Mouse (Mus musculus): Measurements from ENCODE around the gene Zfp329. TPM values are rescaled to one million over a fixed set of nuclear protein-coding genes. Genes with fewer than 3 reads are reported as not detected.
A peak's percentile ranks its signal among the peaks of the same experiment; 100 is the strongest.
"Not testable (repeated sequence)": the region's sequence is repeated elsewhere in the genome, so short reads cannot be mapped to it uniquely, and the experiment has no call there.

The Zfp329 gene
- polyA plus RNA-seq, 1 experiment from 2014 or later: 8.8 TPM

DNA sequence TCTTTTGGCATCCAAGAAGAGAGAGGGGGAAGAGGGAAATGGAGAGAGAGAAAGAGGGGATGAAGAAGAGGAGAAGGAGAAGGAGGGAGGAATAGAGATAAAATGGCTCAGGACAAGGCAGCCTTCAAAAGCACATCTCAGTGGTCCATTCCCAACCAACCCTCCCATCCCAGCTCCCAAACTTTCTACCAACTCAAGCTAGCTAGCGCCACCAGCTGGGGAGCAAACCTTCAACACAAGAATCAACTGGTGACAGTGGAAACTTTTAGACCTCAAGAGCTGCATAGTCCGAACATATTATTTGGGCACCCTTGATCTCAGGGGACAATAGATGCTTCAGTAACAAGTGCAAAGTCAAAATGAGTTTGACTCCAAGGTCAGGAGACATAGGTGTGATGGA, 20.7 kb downstream of the Zfp329 start:
- Histone ChIP-seq H3K4me1 (ENCODE audit: control insufficient read depth, insufficient read depth, low read length) (0 out of 2 replicates have a peak, but pooled peaks cover under 1% of the 10 kb centered on the region), H3K27ac (ENCODE audit: low read length) (no peak overlapping the region), H3K4me2 (ENCODE audit: low read depth, low read length) (no peak overlapping the region), H3K36me3 (ENCODE audit: control insufficient read depth, insufficient read depth, low read length) (peaks cover 4% of the 10 kb centered on the region; the same call in 1 of the 2 replicates), H3K9me3 (ENCODE audit: control insufficient read depth, low read length) (peaks cover 6% of the 10 kb centered on the region; the same call in 1 of the 2 replicates), H3K4me3 (ENCODE audit: low read length) (no peak overlapping the region), H3K9ac (ENCODE audit: low read depth, low read length) (no peak overlapping the region), H3K27me3 (replicated peaks; ENCODE audit: control insufficient read depth, insufficient read depth, low read length) (no peaks in the 10 kb centered on the region)
- no peak for ATAC-seq
- WGBS: 74% methylated on average over 2 of the region's 2 CpGs

DNA sequence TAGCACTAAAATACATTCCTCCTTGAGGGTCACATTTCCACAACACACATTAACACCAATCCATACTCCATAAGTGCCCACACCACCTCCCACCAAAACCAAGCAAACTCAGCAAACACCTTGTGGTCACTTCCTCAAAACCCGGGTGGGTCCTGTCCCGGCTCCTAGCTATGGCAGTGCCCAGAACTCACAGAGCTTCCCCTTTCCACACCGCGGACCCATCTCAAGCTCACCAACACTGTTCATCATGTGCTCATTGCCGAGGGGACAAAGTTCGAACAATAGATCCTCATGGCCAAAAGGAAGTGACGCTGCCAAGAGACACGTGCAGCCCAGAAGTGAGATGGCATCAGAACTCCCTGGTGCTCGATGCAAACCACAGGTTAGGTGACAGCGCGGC, 26.0 kb downstream of the Zfp329 start:
- ATAC-seq; H3K27me3 ChIP-seq (replicated peaks; ENCODE audit: control insufficient read depth, insufficient read depth, low read length): not testable (repeated sequence)
- 87% methylated on average over 11 of the region's 11 CpGs for WGBS

DNA sequence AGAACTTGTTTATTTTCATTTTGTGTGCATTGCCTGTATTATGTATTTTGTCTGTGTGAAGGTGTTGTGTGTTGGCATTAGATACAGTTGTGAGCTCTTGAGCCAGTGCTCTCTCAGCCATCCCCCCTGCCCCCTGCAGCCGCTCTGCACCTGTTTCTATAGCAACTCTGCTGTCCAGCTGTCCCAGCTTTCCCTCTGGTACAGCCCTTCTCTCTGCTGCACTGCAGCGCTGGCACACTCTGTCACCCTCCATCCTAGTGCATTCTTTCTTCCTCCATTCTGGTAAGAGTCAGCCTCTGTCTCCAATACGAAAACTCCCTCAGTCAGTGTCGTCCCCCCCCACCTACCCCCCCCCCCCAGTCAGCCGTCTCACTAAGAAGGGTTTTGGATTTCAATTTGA, 30.6 kb downstream of the Zfp329 start:
- no peak overlapping the region for H3K9ac ChIP-seq (ENCODE audit: low read depth, low read length)
- no peak overlapping the region for H3K4me3 ChIP-seq (ENCODE audit: low read length)
- no peaks in the 10 kb centered on the region for H3K9me3 ChIP-seq (ENCODE audit: control insufficient read depth, low read length)
- H3K4me2 ChIP-seq (ENCODE audit: low read depth, low read length): no peak overlapping the region
- no peaks in the 10 kb centered on the region for H3K4me1 ChIP-seq (ENCODE audit: control insufficient read depth, insufficient read depth, low read length)
- no peak overlapping the region for H3K27ac ChIP-seq (ENCODE audit: low read length)
- H3K36me3 ChIP-seq (ENCODE audit: control insufficient read depth, insufficient read depth, low read length): no peaks in the 10 kb centered on the region
- WGBS: 39% methylated on average over 5 of the region's 5 CpGs
- H3K27me3 ChIP-seq (replicated peaks; ENCODE audit: control insufficient read depth, insufficient read depth, low read length): no peaks in the 10 kb centered on the region
- no peak for ATAC-seq

More for the DNA sequence above, 26.0 kb downstream of the Zfp329 start:
- H3K4me3 ChIP-seq (ENCODE audit: low read length); H3K9me3 ChIP-seq (ENCODE audit: control insufficient read depth, low read length); H3K4me1 ChIP-seq (ENCODE audit: control insufficient read depth, insufficient read depth, low read length); H3K27ac ChIP-seq (ENCODE audit: low read length); H3K36me3 ChIP-seq (ENCODE audit: control insufficient read depth, insufficient read depth, low read length); H3K9ac ChIP-seq (ENCODE audit: low read depth, low read length); H3K4me2 ChIP-seq (ENCODE audit: low read depth, low read length): not testable (repeated sequence)

DNA sequence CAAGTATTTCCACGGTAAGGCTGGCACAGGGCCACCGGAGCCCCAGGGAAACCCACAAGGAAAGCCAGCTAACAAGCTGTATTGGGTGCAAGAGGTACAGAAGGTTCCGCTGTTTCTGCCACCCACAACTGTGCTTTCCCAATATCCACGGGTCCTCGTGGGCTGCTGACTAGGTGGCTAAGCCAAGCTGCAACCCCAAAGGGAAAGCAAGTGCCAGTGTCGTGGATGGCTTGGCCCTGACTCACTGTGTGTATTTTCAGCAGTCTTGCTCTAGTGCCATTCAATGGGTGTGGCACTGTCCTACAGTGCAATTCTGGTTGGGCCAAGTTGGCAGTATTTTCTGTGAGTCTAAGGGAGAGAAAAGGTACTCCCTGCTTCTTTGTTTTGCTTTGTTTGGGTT, 31.3 kb downstream of the Zfp329 start:
- Histone ChIP-seq H3K36me3 (ENCODE audit: control insufficient read depth, insufficient read depth, low read length) (no peaks in the 10 kb centered on the region), H3K4me3 (ENCODE audit: low read length) (no peak overlapping the region), H3K9ac (ENCODE audit: low read depth, low read length) (no peak overlapping the region), H3K9me3 (ENCODE audit: control insufficient read depth, low read length) (no peaks in the 10 kb centered on the region), H3K4me2 (ENCODE audit: low read depth, low read length) (no peak overlapping the region), H3K4me1 (ENCODE audit: control insufficient read depth, insufficient read depth, low read length) (no peaks in the 10 kb centered on the region), H3K27ac (ENCODE audit: low read length) (no peak overlapping the region), H3K27me3 (replicated peaks; ENCODE audit: control insufficient read depth, insufficient read depth, low read length) (no peaks in the 10 kb centered on the region)
- no peak for ATAC-seq
- 74% methylated on average over 6 of the region's 6 CpGs for WGBS

DNA sequence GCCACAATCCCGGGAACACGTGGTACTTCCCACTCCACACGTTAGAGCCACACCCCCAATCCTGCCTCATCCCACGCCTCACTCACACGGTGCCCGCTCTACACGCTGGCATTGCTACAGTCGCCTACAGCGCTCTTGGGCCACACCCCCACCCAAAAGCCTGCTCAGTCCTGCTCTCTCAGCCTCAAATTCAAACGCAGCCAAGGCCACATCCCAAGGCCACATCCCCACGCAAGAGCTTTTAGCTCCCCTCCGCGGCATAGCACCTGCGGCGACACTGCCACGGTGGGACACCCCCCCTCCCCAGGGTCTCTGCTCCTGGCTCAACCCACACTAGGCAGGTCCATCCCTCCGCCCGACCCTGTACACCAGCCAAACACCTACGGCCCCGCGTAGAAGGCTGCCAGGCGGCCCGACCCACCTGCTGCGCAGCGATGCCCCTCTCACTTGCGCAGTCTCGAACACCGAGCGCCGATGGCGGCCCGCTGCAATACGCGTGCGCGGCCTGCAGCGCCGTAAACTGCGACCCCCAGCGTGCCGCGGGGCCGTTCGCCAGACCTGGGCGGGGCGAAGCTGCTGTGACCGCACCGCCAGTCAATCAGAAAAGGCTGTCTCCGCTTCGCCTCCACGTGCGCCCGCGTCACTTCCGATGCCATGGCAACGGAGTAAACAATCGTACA, 38.4 kb downstream of the Zfp329 start:
- H3K27ac ChIP-seq (ENCODE audit: low read length): peak overlapping the region; percentile 41; the same call in 1 of the 2 replicates
- peak; percentile 96 for ATAC-seq
- no peaks in the 10 kb centered on the region for H3K9me3 ChIP-seq (ENCODE audit: control insufficient read depth, low read length)
- no peaks in the 10 kb centered on the region for H3K36me3 ChIP-seq (ENCODE audit: control insufficient read depth, insufficient read depth, low read length)
- WGBS: under 1% methylated on average over 57 of the region's 57 CpGs
- peak overlapping the region; percentile 79 for H3K9ac ChIP-seq (ENCODE audit: low read depth, low read length)
- H3K4me2 ChIP-seq (ENCODE audit: low read depth, low read length): peak overlapping the region; percentile 99
- H3K27me3 ChIP-seq (replicated peaks; ENCODE audit: control insufficient read depth, insufficient read depth, low read length): no peaks in the 10 kb centered on the region
- H3K4me3 ChIP-seq (ENCODE audit: low read length): peak overlapping the region; percentile 69
- no peaks in the 10 kb centered on the region; the same call in 1 of the 2 replicates for H3K4me1 ChIP-seq (ENCODE audit: control insufficient read depth, insufficient read depth, low read length)

DNA sequence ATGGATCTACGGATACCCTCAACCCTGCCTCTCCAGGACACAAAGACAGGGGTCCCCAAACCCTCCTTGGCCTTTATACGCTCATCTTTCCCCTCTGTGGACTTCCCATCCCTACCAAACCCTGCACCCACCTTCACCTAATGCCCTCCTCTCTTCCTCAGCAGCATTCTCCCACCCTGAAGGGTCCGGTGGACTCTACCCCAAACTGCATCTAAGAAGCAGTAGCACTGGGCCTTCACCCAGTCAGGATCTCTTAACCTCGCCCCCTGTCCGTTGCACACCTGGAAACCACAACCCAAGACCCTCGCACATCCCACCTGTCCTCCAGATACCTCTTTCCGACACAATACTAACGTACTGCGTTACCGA, 38.9 kb downstream of the Zfp329 start:
- Histone ChIP-seq H3K9ac (ENCODE audit: low read depth, low read length) (peak overlapping the region; percentile 79), H3K4me3 (ENCODE audit: low read length) (peak overlapping the region; percentile 69), H3K4me2 (ENCODE audit: low read depth, low read length) (peak overlapping the region; percentile 99), H3K27me3 (replicated peaks; ENCODE audit: control insufficient read depth, insufficient read depth, low read length) (no peaks in the 10 kb centered on the region), H3K4me1 (ENCODE audit: control insufficient read depth, insufficient read depth, low read length) (no peaks in the 10 kb centered on the region; the same call in 1 of the 2 replicates), H3K36me3 (ENCODE audit: control insufficient read depth, insufficient read depth, low read length) (no peaks in the 10 kb centered on the region), H3K9me3 (ENCODE audit: control insufficient read depth, low read length) (no peaks in the 10 kb centered on the region), H3K27ac (ENCODE audit: low read length) (no peak overlapping the region)
- ATAC-seq: no peak; the same call in 1 of the 2 replicates
- WGBS: 18% methylated on average over 10 of the region's 10 CpGs

DNA sequence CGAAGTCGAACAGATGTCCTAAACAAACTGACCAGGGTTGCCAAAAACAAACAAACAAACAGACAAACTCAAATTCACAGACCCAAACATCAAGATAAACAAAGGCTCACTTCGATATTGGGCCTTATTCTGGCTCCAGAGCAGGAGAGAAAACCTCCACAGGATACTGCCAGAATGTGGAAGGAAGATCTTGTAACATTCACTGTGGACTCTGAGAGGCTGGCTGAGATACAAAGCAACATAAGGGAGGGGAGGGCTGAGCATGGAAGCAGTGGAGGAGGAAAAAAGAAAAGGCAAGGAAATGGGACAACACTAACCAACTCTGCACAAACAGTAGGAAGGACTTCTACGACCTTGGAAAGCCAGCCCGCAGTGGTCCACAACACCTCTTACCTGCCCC, 39.5 kb downstream of the Zfp329 start:
- ATAC-seq: no peak
- Histone ChIP-seq H3K27ac (ENCODE audit: low read length) (no peak overlapping the region), H3K9me3 (ENCODE audit: control insufficient read depth, low read length) (no peaks in the 10 kb centered on the region), H3K4me3 (ENCODE audit: low read length) (no peak overlapping the region), H3K27me3 (replicated peaks; ENCODE audit: control insufficient read depth, insufficient read depth, low read length) (no peaks in the 10 kb centered on the region), H3K9ac (ENCODE audit: low read depth, low read length) (no peak overlapping the region; the same call in 1 of the 2 replicates), H3K36me3 (ENCODE audit: control insufficient read depth, insufficient read depth, low read length) (no peaks in the 10 kb centered on the region), H3K4me2 (ENCODE audit: low read depth, low read length) (no peak overlapping the region), H3K4me1 (ENCODE audit: control insufficient read depth, insufficient read depth, low read length) (no peaks in the 10 kb centered on the region; the same call in 1 of the 2 replicates)
- 86% methylated on average over 5 of the region's 5 CpGs for WGBS

DNA sequence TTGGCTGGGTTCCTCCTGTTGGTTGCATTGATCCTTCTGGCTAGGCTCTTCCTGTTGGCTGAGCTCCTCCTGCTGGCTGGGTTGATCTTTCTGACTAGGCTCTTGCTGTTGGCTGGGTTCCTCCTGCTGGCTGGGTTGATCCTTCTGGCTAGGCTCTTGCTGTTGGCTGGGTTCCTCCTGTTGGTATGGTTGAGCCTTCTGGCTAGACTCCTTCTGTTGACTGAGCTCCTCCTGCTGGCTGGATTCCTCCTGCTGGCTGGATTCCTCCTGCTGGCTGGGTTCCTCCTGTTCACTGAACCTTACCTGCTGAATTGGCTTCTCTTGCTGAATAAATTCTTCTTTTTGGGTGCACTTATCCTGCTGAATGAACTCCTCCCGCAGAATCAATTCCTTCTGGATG, 44.1 kb downstream of the Zfp329 start:
- Histone ChIP-seq H3K9ac (ENCODE audit: low read depth, low read length) (no peak overlapping the region), H3K27me3 (replicated peaks; ENCODE audit: control insufficient read depth, insufficient read depth, low read length) (no peaks in the 10 kb centered on the region), H3K9me3 (ENCODE audit: control insufficient read depth, low read length) (no peaks in the 10 kb centered on the region), H3K27ac (ENCODE audit: low read length) (no peak overlapping the region), H3K36me3 (ENCODE audit: control insufficient read depth, insufficient read depth, low read length) (no peaks in the 10 kb centered on the region), H3K4me2 (ENCODE audit: low read depth, low read length) (no peak overlapping the region), H3K4me1 (ENCODE audit: control insufficient read depth, insufficient read depth, low read length) (no peaks in the 10 kb centered on the region), H3K4me3 (ENCODE audit: low read length) (no peak overlapping the region)
- no peak for ATAC-seq
- WGBS: 97% methylated on average over 1 of the region's 1 CpGs

DNA sequence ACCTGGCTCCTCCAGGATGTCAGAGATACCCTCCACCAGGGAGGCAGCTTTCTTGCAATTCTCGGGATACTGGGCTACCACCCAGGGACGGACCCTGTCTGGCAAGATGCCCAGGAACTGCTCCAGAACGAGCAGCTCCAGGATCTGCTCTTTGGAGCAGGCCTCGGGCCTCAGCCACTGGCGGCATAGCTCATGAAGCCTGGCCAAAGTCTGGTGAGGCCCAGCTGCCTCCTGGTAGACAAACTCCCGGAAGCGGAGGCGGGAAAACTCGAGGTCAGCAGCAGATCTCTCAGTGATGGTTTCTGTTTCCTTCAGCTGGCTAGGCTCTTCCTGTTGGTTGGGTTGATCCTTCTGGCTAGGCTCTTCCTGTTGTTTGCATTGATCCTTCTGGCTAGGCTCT, 44.5 kb downstream of the Zfp329 start:
- H3K36me3 ChIP-seq (ENCODE audit: control insufficient read depth, insufficient read depth, low read length): no peaks in the 10 kb centered on the region
- 83% methylated on average over 9 of the region's 9 CpGs for WGBS

More for the DNA sequence above, 44.5 kb downstream of the Zfp329 start:
- no peaks in the 10 kb centered on the region for H3K4me1 ChIP-seq (ENCODE audit: control insufficient read depth, insufficient read depth, low read length)
- no peaks in the 10 kb centered on the region for H3K27me3 ChIP-seq (replicated peaks; ENCODE audit: control insufficient read depth, insufficient read depth, low read length)
- H3K9me3 ChIP-seq (ENCODE audit: control insufficient read depth, low read length): no peaks in the 10 kb centered on the region
- H3K9ac ChIP-seq (ENCODE audit: low read depth, low read length): no peak overlapping the region
- ATAC-seq: no peak
- no peak overlapping the region for H3K27ac ChIP-seq (ENCODE audit: low read length)
- H3K4me3 ChIP-seq (ENCODE audit: low read length): no peak overlapping the region
- no peak overlapping the region for H3K4me2 ChIP-seq (ENCODE audit: low read depth, low read length)
